Mouse (Mus musculus) T-helper 17 cell (primary cell): ENCODE data around the gene Ssh2.

Experiments
- in situ Hi-C, 2 experiments: fragments of 300-600 bp; cut with MboI, MseI; formaldehyde crosslinking; loops; 1 replicate in 1 of 2; 2 replicates in 1 of 2; pipeline ENCODE4 v1.15.1; 2025; ENCODE audit warnings: high pct_unique_total_duplicates in 2 of 2

Gene Ssh2

DNA sequence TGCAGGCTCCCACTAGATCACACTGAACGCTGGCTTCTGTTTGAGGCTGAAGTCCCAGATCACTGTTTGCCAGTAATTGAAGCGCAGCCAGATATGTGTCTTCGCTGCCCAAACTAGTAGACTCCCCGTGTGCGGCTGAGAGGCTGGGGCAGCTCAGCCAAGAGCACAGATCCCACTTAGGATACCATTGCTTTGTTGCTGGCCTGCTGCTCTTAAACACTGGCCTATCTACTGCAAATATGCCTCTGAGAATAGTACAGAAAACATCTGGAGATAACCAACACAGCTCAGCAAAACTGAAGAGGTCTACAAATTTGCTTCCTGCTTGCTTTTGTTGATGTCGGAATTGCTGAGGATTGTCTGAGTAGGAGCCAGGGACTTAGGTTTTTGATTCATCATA lies 240.8 kb downstream of the Ssh2 start:
- in situ Hi-C loops: loop anchor here (25.0 kb wide), 1 partner anchor 345 kb away; no protein-coding TSS in a partner anchor

DNA sequence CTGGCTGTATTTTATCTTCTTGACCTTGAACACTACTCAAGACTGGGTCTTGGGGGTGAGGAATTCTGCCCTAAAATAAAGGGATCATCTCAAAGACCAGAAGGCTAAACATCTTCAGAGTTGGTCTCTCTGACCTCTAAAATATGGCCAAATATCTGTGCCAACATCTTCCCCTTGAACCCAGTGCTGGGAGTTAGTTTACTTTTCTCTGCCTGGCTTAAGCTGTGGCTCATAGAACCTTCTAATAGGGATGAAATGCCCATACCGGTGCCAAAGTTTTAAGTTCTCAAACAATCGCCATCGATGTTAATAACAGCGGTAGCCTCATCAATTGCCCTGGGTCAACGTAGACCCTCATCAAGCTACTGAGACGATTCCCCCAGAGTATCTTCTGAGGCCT lies 245.8 kb downstream of the Ssh2 start:
- in situ Hi-C loops: loop anchor here (25.0 kb wide), 1 partner anchor 350 kb away; no protein-coding TSS in a partner anchor

DNA sequence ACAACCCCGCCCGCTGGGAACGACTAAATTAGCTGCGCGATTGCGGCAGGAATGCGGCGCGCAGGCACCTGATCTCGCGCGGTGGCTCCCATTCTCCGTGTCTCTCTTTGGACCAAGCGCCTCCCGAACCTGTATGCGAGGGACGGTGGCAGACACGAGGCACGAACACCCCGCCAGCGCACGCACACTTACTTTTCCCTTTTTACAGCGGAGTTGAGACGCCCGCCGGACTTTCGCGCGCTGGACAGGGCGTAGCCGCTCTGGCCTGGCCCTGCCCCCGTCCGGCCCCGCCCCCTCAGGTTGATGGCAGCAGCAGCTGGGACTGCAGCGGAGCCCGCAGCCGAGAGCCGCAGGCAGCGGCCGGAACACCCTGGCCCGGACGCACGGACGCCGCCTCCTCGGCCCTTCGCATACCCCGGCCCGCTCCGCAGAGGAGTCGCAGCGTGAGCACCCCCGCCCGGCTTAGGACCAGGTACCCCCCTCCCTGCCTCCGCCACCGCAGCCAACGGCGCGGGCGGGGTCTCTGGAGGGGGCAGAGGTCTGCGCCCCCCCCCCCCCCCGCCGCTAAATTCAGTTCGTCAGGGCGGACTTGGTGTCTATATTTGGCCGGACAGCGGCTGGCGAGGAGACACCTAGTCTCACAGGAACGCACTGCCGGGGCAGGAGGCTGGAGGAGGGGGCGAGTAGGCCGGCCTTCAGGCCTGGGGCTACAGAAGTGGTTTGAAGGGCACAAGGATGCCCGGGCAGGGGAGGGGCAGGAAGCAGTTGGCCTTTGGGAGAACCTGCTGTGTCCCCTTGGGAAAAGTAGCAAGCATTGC lies 246.4 kb downstream of the Ssh2 start, which contains the start of gene Coro6:
Gene Coro6 (plus strand): TSS at position 129 of the 818 bp plus-strand sequence.
- in situ Hi-C loops: loop anchor here (25.0 kb wide), 1 partner anchor 350 kb away; no protein-coding TSS in a partner anchor

DNA sequence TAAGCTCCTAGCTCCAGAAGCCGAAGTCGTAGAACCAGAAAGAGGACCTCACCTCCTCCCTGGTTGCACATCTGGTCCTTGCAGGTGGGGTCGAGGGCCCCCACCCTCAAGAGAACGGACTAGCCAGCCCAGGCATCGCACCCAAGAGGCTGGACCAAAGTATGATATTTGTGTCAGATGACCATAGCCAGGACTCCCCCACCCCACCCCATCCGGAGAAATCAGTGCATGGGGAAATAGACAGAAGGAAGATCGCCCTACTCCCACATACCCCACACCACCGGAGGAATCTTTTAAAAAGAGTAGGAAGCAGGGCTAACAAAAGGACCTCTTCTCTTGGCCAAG lies 247.0 kb downstream of the Ssh2 start:
- in situ Hi-C loops: loop anchor here (25.0 kb wide), 1 partner anchor 351 kb away; no protein-coding TSS in a partner anchor

DNA sequence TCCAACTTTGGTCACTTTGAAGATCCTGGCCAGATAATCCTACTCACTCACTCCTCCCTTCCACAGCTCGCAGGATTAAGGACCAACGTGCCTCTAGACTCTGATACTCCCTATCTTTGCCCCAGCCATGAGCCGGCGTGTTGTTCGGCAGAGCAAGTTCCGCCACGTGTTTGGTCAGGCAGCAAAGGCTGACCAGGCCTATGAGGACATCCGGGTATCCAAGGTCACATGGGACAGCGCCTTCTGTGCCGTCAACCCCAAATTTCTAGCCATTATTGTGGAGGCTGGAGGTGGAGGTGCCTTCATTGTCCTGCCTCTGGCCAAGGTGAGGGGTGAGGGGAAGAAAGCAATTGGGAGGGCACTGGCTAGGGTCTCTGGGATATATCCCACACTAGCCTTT lies 247.7 kb downstream of the Ssh2 start:
- in situ Hi-C loops: loop anchor here (25.0 kb wide), 1 partner anchor 351 kb away; no protein-coding TSS in a partner anchor

DNA sequence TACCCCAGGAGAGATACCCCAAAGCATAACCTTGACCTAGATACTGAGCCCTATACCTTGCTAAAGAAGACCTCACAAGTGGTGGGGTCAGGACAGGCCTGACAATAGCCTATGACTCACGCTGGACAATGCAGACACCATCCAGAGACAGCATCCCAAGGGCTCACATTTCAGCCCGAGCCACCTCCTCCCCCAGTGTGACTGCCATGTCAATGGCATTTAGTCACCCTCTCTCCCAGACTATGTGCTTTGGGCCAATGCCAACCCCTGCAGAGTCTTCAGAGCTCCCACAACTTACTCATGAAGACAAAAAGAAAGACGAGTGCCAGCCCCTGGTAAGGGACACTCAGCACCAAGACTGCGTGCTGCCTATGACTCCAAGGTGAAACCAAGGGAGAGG lies 248.6 kb downstream of the Ssh2 start:
- in situ Hi-C loops: loop anchor here (25.0 kb wide), 1 partner anchor 352 kb away; no protein-coding TSS in a partner anchor

DNA sequence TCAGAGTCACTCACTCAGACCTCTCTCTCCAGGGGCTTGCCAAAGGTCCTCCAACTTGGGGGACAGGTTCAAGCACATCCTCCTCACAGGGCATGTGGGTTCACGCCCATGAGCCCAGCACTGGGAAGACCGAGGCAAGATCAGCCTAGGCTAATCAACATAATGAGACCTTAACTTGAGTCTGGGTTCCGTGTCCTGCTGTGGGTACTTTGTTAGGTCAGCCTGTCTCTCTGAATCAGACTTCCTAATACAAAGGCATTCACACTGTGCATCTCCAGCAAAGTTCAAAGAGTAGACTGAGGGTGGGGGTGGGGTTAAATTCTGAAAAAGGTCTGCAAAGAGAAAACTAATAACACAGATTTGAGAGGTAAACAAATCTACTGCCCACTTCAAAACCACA lies 249.0 kb downstream of the Ssh2 start:
- in situ Hi-C loops: loop anchor here (25.0 kb wide), 1 partner anchor 353 kb away; no protein-coding TSS in a partner anchor

DNA sequence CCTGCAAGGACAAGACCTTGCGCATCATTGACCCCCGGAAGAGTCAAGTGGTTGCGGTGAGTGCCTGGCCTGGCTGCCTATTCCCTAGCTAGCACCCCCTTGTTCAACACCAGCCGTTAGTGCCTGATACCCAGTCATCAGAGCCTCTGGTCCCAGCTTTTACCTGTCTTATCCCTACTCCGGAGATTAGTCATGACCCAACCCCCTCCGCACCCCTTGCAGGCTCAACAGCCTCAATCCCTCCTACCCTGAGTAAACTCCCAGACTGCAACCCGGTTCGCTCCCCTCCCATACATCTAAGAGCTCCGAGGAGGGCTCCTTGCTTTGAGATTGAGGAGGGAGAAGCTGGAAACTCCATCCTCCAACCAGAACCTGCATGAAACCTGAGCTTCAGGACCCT lies 250.5 kb downstream of the Ssh2 start:
- in situ Hi-C loops: loop anchor here (25.0 kb wide), 1 partner anchor 354 kb away; no protein-coding TSS in a partner anchor

DNA sequence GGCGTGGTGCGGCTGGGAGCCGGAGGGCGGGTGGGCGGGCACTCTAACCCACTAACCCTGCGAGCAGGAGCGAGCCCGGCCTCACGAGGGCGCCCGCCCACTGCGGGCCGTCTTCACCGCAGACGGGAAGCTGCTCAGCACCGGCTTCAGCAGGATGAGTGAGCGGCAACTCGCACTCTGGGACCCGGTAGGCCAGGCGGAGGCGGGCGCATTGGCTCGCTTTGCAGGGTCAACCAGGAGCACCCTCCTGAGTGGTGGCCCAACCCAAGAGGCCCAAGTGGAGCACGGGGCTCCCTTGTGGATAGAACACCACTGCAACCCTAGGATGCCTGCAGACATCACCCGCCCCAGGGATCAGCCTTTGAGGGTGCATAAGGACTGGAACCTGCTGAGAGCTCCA lies 251.1 kb downstream of the Ssh2 start:
- in situ Hi-C loops: loop anchor here (25.0 kb wide), 1 partner anchor 355 kb away; no protein-coding TSS in a partner anchor

DNA sequence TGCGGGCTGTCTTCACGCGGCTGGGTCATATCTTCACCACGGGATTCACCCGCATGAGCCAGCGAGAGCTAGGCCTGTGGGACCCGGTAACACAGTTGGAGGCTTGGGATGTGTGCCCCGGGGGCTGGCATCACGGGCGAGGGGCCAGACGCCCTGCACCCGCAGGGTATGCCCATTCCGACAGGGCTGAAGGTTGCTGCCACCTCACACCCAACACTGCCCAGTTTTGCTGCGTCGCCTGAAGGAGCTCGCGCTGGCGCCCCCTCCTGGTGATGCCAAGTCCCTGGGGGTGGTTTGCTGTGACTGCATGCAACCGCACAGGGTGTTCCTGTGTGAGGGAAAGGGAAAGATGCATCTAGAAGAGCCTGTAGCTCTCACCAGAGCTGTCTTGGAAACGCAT lies 251.7 kb downstream of the Ssh2 start:
- in situ Hi-C loops: loop anchor here (25.0 kb wide), 1 partner anchor 355 kb away; no protein-coding TSS in a partner anchor

DNA sequence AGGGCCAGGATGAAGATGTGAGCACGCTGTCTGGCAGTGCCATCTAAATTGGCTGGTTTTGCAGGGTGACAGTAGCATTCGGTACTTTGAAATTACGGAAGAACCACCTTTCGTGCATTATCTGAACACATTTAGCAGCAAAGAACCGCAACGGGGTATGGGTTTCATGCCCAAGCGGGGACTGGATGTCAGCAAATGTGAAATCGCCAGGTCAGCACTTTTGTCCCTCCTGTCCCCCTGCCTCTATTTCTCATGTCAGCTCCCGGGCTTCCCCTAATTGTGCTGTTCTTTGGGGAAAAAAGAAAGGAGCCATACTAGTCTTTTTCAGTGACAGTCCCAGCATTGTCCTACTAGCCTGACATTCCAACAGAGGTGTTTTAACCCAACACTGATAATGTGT lies 252.3 kb downstream of the Ssh2 start:
- in situ Hi-C loops: loop anchor here (25.0 kb wide), 1 partner anchor 356 kb away; no protein-coding TSS in a partner anchor

DNA sequence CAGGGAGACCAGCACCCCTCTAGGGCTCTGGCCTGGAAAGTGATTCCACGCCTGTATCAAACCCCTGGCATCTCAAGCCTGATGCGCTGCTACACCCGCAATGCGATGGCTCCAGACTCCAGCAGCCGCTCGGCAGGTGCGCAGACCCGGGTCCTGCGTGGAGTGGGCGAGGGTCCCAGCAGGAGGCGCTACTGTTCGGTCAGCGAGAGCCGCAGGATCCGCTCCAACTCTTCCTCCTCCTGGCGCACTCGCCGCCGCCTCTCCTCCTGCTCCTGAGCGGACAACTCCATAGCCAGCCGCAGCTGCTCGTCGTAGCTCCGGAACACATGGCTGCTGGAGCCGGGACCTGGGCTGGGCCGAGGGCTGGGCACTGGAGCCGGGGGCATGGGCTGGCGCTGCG lies 255.3 kb downstream of the Ssh2 start:
- in situ Hi-C loops: loop anchor here (25.0 kb wide), 1 partner anchor 359 kb away; no protein-coding TSS in a partner anchor

DNA sequence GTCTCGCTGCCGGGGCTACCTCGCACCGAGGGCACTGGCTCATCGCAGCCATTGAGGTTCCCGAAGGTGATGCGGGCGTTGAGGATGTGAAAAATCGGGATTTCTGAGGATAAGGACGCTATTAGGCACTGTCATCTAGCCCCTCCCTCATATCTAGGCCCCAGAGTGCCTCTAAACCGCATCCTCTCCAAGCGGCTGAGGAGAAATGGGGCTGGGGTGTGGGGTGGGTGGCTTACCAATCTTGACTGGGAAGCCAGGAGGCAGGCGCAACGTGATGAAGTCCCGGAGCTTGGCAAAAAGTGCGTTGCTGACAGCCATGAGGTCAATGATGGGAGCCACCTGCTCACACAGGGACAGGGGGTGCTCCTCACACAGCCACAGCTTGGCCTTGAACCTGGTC lies 256.7 kb downstream of the Ssh2 start:
- in situ Hi-C loops: loop anchor here (25.0 kb wide), 1 partner anchor 360 kb away; no protein-coding TSS in a partner anchor

DNA sequence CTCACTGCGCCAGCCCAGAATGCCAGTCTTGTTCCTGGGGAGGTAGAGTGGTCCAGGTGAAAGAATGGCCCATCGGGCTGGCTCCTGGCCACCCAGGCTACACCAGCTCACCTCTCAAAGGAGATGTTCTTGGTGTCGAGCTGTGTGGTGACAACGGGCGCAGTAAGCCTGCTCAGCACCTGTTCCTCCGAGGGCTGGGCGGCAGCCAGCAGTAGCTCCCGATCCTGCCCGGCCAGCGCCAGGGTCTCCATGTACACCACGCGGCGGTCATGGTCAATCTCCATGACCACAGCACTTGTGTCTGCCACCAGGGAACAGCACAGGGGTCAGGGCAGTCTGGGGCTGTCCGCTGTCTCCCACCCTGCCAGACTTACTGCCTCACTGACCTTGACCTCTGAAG lies 260.1 kb downstream of the Ssh2 start:
- in situ Hi-C loops: no loop called here

DNA sequence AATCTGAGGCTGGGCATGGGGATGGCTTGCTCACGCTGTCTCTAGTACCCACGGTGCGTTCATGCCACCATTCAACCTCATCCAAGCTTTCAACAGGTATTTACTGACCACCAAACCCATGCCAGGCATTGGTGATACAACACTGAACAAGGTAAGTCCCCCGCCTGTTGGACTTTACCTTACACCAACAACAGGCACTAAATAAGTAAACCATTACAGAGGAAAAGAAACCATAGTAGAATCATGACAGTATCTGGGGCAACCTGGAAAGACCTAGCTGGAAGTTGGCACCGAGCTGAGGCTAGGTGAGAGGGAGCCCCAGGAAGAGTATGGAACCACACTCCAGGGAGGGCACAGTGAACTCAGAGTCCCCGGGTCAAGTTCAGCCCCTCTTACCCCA lies 260.8 kb downstream of the Ssh2 start:
- in situ Hi-C loops: no loop called here

DNA sequence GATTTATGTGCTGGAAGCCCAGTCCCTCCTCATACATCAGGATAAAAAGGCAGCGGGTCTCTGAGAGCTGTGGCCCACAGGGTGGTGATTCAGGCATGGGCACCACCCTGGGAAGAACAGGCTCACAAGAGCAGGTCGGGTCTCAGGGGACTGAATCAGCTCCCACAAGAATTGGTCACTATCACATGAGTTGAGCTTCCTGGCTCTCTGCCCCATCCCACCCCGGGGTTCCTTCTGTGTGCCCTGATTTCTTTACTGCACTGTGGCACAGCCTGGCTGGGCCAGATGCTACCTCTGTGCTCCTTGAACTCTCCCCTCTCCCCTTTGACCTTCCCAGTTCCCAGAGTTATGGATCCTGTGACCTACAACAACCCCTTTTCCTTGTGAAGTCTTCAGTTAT lies 267.0 kb downstream of the Ssh2 start:
- in situ Hi-C loops: no loop called here

DNA sequence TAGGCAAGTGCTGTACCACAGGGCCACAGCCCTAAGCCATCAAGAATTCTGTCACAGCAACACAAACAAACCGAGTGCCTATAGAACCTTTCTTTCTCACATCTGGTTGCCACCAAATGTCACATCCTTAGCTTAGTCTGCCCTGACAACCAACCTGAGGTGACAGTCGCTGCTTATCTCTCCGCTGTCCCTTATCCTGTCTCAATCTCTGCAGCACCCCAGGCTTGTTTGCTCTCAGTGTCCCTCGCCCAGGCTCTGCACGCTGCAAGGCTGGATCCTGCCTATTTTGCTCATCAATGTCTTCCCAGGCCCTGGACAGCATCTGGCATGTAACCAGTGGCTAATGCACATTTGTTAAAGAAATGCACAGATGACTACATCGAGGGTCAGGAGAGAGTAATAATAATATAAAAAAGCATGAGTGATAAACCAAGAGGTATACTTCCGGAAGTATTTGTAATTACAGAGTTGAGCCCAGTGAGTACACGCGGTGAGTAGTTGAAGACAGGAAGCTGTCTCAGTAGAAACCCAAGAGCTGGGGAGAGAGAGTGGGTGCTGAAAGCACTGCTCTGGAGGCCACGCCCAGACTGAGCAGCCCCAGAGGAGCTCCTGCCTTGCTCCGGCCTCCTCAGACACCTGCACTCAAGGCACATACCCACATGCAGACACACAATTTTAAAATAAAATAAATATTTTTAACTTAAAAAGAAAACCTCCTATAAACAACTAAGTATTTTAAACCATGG lies 267.6 kb downstream of the Ssh2 start:
- in situ Hi-C loops: no loop called here

DNA sequence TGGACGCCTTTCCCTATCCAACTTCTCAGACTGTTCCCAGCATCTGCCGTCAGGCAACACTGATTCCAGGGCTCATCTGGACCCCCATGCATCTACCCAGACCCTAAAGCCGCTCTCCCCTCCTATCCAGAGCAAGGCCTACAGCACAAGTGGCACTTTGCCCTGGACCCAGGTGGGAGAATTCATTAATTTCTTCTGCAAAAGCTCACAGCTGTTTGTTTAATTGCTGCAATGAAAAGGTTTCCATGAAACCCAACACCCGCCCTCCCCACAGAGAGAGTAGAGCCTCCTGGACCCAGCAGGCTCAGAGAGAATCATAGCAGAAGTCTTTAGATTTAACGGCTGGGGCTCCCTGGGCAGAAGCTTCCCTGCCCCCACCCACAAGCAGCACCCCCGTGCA lies 269.1 kb downstream of the Ssh2 start:
- in situ Hi-C loops: no loop called here

DNA sequence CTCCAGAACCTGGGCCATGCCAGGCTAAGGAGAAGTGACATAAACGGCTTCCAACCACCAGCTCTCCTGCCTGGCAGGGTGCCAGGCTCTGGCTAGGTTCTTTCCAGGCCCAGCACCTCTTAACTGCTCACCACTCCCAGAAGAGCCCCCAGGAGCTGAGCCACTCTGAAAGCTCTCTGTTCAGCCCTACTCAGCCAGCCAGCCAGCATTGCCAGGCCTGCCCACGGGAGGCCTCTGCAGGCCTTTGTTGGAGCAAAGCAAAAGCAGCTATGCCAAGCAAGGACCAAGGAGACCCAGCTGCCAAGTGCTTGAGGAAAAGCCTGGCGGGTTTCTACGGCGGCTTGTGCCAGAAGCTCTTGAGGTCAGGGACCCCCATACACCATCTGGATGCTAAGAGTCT lies 270.7 kb downstream of the Ssh2 start:
- in situ Hi-C loops: no loop called here

DNA sequence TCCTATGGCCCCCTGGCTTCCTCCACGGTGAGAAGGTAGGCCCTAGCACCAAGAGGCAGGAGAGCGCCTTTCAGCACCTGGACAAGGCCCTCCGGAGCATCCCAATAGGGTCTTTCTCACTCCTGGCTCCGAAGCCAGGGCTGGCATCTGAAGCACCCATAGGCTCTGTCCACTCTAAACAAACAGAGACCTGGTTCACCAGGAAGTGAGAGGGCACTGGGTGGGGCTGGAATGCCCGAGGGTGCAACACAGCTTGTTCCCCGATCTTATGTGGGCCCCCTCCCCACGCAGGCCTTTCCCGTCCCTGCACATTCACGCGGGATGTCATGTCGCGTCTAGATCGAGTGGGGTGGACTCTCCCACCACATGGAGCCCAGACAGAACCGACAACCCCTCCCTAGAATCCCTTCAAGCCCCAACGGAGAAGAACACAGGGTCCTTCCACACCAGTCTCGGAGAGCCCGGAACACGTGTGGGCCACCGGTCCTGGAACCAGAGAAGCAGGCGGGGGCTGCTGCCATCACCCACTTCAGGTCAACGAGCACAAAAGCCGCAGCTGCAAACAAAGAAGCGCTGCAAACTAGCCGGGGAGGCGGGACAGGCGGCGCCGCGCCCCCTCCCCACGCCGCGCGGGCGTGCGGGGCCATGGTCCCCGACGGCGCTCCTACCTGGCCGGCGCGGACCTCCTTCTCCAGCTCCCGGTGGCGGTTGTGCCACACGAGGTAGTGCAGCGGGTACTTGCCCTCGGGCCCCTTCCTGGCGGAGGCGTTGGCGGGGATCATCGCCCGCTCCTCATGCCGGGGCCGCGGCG lies 272.9 kb downstream of the Ssh2 start:
- in situ Hi-C loops: no loop called here

DNA sequence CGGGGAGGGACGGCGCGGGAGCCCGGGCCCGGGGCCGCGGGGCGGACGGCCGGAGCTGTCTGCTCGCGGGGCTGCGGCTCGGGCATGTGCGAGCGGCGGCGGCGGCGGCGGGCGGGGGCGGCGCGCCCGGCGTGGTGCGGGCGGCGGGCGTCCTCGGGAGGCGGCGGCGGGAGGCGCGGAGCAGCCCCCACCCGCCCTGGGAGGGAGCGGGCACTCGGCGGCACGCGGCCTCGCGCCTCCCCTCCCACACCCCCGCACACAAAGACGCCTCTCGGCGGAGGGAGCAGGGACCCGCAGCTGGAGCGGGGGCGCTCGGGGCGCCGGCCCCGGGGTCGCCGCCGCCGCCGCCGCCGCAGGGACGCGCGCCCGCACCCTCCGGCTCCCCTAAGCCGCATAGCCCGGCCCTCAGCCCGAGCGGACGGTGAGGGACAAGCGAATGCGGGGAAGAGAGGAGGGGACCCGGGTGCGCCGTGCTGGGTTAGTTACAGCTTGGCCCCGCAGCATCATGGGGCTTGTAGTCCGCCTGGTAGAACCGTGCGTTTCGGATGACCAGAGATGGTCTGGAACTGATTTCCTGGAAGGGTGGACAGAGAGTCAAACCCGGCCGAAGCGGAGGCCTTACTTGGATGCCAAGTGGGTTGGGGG lies 273.6 kb downstream of the Ssh2 start, which contains the start of gene Ankrd13b:
Gene Ankrd13b (minus strand): TSS at position 88 of the 645 bp plus-strand sequence.
- in situ Hi-C loops: loop anchor here in 1 of 2 experiments (5.0 to 10.0 kb wide), 2 partner anchors 118 to 1045 kb away; partner anchors contain the start of genes Ift20, Taok1 and Tnfaip1
